Mouse (Mus musculus) limb, embryonic 13.5 days (tissue): ENCODE measurements around the gene Cpn1. TPM values are rescaled to one million over a fixed set of nuclear protein-coding genes. Genes with fewer than 3 reads are reported as not detected.

Experiments used
- ATAC-seq: fragments of 200-750 bp; cut with Nextera tagmentation; 2 replicates; pipeline ENCODE4 v1.8.0; 2017; ENCODE audit warnings: low read depth, moderate number of reproducible peaks, moderate TSS enrichment; ENCODE audit not compliant: low FRiP score
- H3K27ac ChIP-seq: fragments of 300-500 bp; sonication (generic); 2 replicates; pipeline ENCODE4 v1.5.1; 2015; ENCODE audit warnings: inconsistent platforms, mild to moderate bottlenecking, moderate library complexity
- H3K27me3 ChIP-seq: fragments of 300-500 bp; sonication (generic); 2 replicates; pipeline ENCODE4 v1.6.1; 2015; ENCODE audit warnings: mild to moderate bottlenecking, inconsistent platforms
- H3K36me3 ChIP-seq: fragments of 300-500 bp; sonication (generic); 2 replicates; pipeline ENCODE4 v1.6.1; 2015; ENCODE audit warnings: inconsistent platforms, mild to moderate bottlenecking, moderate library complexity
- H3K4me1 ChIP-seq: fragments of 300-500 bp; sonication (generic); 2 replicates; pipeline ENCODE4 v1.6.1; 2015; ENCODE audit warnings: inconsistent platforms
- H3K4me2 ChIP-seq: fragments of 300-500 bp; sonication (generic); replicated peaks from 2 replicates; pipeline ENCODE4 v1.6.1; 2015; ENCODE audit warnings: inconsistent platforms, mild to moderate bottlenecking, moderate library complexity
- H3K4me3 ChIP-seq: fragments of 300-500 bp; sonication (generic); 2 replicates; pipeline ENCODE4 v1.5.1; 2015; ENCODE audit warnings: moderate library complexity, mild to moderate bottlenecking, inconsistent platforms
- H3K9ac ChIP-seq: fragments of 300-500 bp; sonication (generic); 2 replicates; pipeline ENCODE4 v1.6.1; 2015; ENCODE audit warnings: mild to moderate bottlenecking, inconsistent platforms
- H3K9me3 ChIP-seq: fragments of 300-500 bp; sonication (generic); 2 replicates; pipeline ENCODE4 v1.6.1; 2016; ENCODE audit warnings: inconsistent platforms
- WGBS: fragments of 180-500 bp; shearing (Covaris S2); methylation state at CpG from one replicate; pipeline ENCODE4 v1.1.7; 2015; 5-methylcytosine and 5-hydroxymethylcytosine counted together
- polyA plus RNA-seq: library from polyadenylated mRNA; unstranded; fragments of >200 nt; fragmentation: Nextera tagmentation; extraction: Ambion mirVana; gene quantifications from 2 replicates; pipeline ENCODE4 v1.2.1, GENCODE M21; 2015

Cpn1 gene
- 0.15 and 0.46 TPM in 2 replicates for polyA plus RNA-seq

- Histone ChIP-seq H3K27me3 (peaks cover 17% of the 10 kb centered on the region; the same call in 1 of the 2 replicates), H3K4me1 (peaks cover 8% of the 10 kb centered on the region), H3K4me3 (peak within 1 kb of the TSS; percentile 16; the same call in 1 of the 2 replicates), H3K4me2 (peak within 1 kb of the TSS; percentile 46), H3K36me3 (no peaks in the 10 kb centered on the region), H3K27ac (no peak within 1 kb of the TSS), H3K9me3 (no peaks in the 10 kb centered on the region), H3K9ac (no peak within 1 kb of the TSS)
- 23% methylated on average over 30 of the region's 30 CpGs for WGBS
- ATAC-seq = no peak
These were observed at the start of gene Cpn1 for GRCm38 (mm10) chr19:43986069-43986794. Cpn1 (minus strand) TSS chr19:43986556.

DNA sequence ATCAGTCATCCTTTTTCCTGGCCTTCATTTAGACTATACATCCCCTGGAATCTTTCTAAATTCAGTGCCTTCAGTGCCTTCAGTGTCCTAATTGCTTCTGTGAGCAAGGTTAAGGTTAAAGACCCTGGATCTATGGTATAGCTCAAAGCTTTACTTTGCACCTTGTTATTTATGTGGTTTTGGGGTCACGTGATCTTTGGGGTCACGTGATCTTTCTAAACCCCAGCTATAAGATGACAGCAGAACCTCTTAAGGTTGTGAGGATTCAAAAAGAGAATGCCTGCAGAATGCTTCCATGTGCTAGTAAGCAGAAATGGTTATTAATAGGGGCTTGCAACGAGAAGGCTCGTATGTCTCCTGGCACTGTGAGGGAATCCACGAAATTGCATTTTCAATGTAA lies 47.0 kb upstream of the Cpn1 start:
- Histone ChIP-seq H3K9ac (no peak overlapping the region), H3K4me3 (no peak overlapping the region), H3K4me1 (no peaks in the 10 kb centered on the region), H3K36me3 (peaks cover 54% of the 10 kb centered on the region), H3K9me3 (no peaks in the 10 kb centered on the region), H3K27me3 (no peaks in the 10 kb centered on the region), H3K27ac (no peak overlapping the region), H3K4me2 (no peak overlapping the region)
- 92% methylated on average over 5 of the region's 5 CpGs for whole genome bisulfite sequencing
- ATAC-seq = no peak

- Histone ChIP-seq H3K9ac (no peak overlapping the region), H3K4me2 (no peak overlapping the region), H3K9me3 (no peaks in the 10 kb centered on the region), H3K4me1 (no peaks in the 10 kb centered on the region), H3K27me3 (no peaks in the 10 kb centered on the region), H3K36me3 (peaks cover 43% of the 10 kb centered on the region), H3K4me3 (no peak overlapping the region), H3K27ac (no peak overlapping the region)
- WGBS = 86% methylated on average over 11 of the region's 11 CpGs
- no peak for ATAC-seq
These were observed 45.8 kb upstream of the Cpn1 start for GRCm38 (mm10) chr19:44032046-44032744.

DNA sequence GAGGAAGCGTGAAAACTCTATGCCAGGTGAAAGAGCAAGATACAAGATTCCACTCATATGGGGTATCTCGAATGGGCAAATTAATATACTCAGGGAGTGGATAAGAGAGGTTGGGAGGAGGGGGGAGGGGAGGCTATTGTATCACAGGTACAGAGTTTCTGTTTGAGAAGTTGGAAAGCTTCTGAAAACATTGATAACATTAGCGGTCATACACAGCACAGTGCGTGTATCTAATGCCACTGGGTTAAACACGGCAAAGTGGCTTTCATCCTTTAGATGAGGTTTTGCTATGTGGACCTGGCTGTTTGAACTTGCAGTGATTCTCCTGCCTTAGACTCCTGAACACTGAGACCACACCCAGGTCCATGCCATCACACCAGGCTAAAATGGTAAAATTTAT lies 43.7 kb upstream of the Cpn1 start:
- no peak overlapping the region for H3K4me2 ChIP-seq
- no peak overlapping the region for H3K9ac ChIP-seq
- H3K4me1 ChIP-seq = no peaks in the 10 kb centered on the region
- no peaks in the 10 kb centered on the region for H3K9me3 ChIP-seq
- ATAC-seq = no peak
- no peak overlapping the region for H3K4me3 ChIP-seq
- 91% methylated on average over 5 of the region's 5 CpGs for WGBS
- H3K27ac ChIP-seq = no peak overlapping the region
- peaks cover 23% of the 10 kb centered on the region for H3K36me3 ChIP-seq
- no peaks in the 10 kb centered on the region for H3K27me3 ChIP-seq

DNA sequence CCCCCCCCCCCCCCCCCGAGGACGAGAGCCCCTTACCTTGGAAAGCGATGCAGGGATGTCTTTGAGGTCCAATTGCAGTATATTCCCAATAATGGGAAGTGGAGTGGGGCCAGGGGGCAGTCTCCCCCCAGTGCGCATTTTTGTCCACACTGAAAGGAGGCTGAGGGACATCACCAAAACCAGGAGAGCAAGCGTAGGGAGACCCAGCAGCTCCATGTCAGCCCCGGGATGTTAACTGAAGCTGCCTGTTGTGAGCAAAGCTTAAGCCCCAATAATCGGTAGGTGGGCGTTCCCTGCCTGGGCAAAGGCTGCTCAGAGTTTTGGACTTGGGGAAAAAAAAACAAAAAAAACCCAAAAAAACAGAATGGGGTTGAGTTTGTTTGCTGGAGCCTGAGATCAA lies 42.6 kb upstream of the Cpn1 start, which contains the start of gene Cyp2c23:
TSS of gene Cyp2c23 (minus strand) at position 237 of the 400 bp plus-strand sequence.
- no peak for ATAC-seq
- WGBS = 74% methylated on average over 5 of the region's 8 CpGs
- no peak within 1 kb of the TSS for H3K4me2 ChIP-seq

DNA sequence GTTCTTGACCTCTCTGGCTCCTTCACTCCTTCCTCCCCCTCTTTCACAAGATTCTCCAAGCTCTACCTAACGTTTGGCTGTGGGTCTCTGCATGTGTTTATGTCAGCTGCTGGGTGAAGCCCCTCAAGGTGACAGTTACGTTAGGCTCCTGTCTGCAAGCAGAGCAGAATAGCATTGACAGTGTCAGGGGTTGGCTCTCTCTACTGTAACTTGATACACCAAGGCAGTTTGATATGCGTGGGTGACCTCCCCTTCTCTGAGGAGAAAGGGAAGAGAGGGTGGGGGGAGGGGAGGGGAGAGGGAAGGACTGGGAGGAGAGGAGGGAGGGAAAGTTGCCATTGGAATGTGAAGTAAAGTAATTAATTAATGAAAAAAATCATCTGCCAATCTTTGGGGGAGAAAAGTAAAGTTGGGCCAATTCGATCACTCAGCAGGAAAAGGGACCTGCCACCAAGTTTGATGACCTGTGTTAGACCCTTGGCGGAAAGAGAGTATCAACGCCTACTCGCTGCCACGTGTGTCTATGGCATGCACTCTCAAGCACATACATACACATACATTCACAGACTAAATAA lies 40.7 kb upstream of the Cpn1 start:
- Histone ChIP-seq H3K36me3 (no peaks in the 10 kb centered on the region), H3K4me1 (no peaks in the 10 kb centered on the region), H3K27ac (no peak overlapping the region), H3K9ac (no peak overlapping the region), H3K4me2 (no peak overlapping the region), H3K27me3 (no peaks in the 10 kb centered on the region), H3K9me3 (no peaks in the 10 kb centered on the region), H3K4me3 (no peak overlapping the region)
- no peak for ATAC-seq
- 55% methylated on average over 8 of the region's 8 CpGs for WGBS

More for the DNA sequence above, 42.6 kb upstream of the Cpn1 start, which contains the start of gene Cyp2c23:
- H3K36me3 ChIP-seq = peaks cover 15% of the 10 kb centered on the region
- H3K9me3 ChIP-seq = no peaks in the 10 kb centered on the region
- H3K9ac ChIP-seq = no peak within 1 kb of the TSS
- no peak within 1 kb of the TSS for H3K27ac ChIP-seq
- no peaks in the 10 kb centered on the region for H3K27me3 ChIP-seq
- H3K4me3 ChIP-seq = no peak within 1 kb of the TSS
- H3K4me1 ChIP-seq = no peaks in the 10 kb centered on the region

DNA sequence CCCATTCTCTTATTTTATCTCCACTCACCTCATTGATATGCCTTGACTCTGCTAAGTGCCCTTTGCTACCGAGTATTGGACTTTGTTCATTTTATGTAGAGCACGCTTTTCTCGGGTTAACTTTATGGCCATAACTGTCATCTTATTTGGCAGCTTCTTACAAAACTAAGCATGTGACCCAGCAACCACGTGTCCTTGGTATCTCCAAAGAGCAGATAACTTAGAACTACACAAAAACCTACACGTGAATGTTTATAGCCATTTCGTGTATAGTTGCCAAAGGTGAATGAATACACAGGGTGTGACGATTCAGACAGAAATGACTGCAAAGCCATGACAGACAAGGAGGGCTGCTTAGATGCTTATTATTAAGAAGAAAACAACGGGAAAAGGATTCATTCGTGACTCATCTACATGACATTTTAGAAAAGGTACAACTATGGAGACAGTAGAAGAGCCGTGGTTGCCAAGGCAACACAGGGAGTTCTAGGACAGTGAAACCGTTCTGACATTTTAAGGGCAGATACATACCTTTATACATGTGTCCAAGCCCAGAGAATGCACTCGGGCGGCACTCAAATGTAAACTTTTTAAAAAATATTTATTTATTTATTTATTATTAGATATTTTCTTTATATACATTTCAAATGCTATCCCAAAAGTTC lies 38.7 kb upstream of the Cpn1 start:
- Histone ChIP-seq H3K36me3 (no peaks in the 10 kb centered on the region), H3K27ac (no peak overlapping the region), H3K9ac (no peak overlapping the region), H3K9me3 (no peaks in the 10 kb centered on the region), H3K4me2 (no peak overlapping the region), H3K4me3 (no peak overlapping the region), H3K4me1 (no peaks in the 10 kb centered on the region), H3K27me3 (no peaks in the 10 kb centered on the region)
- no peak for ATAC-seq
- 88% methylated on average over 13 of the region's 13 CpGs for WGBS

DNA sequence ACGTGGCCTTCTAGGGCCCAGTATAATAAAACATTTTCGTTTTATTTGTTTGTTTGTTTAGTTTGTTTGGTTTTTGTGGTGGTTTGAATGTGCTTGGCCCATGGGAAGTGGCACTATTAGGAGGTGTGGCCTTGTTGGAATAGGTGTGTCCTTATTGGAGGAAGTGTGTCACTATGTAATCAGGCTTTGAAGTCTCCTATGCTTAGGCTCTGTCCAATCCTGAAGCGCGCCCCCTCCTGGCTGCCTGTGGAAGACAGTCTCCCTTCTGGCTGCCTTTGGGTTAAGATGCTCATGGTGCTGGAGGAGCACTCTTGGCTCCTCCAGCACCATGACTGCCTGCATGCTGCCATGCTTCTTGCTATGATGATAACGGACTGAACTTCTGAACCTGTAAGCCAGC lies 36.7 kb upstream of the Cpn1 start:
- Histone ChIP-seq H3K4me2 (no peak overlapping the region), H3K4me3 (no peak overlapping the region), H3K4me1 (no peaks in the 10 kb centered on the region), H3K9ac (no peak overlapping the region), H3K36me3 (no peaks in the 10 kb centered on the region), H3K27ac (no peak overlapping the region), H3K27me3 (no peaks in the 10 kb centered on the region), H3K9me3 (no peaks in the 10 kb centered on the region)
- no peak for ATAC-seq
- 63% methylated on average over 5 of the region's 5 CpGs for WGBS

- Histone ChIP-seq H3K27me3 (no peaks in the 10 kb centered on the region), H3K4me1 (no peaks in the 10 kb centered on the region), H3K4me3 (no peak overlapping the region), H3K9me3 (no peaks in the 10 kb centered on the region), H3K36me3 (no peaks in the 10 kb centered on the region), H3K4me2 (no peak overlapping the region), H3K9ac (no peak overlapping the region), H3K27ac (no peak overlapping the region)
- 89% methylated on average over 4 of the region's 4 CpGs for WGBS
- no peak for ATAC-seq
These were observed 35.1 kb upstream of the Cpn1 start for GRCm38 (mm10) chr19:44021502-44021901.

GRCm38 (mm10) chr19:44019739-44020138 lies 33.4 kb upstream of the Cpn1 start:
- Histone ChIP-seq H3K4me3 (no peak overlapping the region), H3K4me2 (no peak overlapping the region), H3K27ac (no peak overlapping the region), H3K36me3 (no peaks in the 10 kb centered on the region), H3K4me1 (no peaks in the 10 kb centered on the region), H3K27me3 (no peaks in the 10 kb centered on the region), H3K9me3 (no peaks in the 10 kb centered on the region), H3K9ac (no peak overlapping the region)
- no peak for ATAC-seq
- 54% methylated on average over 7 of the region's 7 CpGs for WGBS

DNA sequence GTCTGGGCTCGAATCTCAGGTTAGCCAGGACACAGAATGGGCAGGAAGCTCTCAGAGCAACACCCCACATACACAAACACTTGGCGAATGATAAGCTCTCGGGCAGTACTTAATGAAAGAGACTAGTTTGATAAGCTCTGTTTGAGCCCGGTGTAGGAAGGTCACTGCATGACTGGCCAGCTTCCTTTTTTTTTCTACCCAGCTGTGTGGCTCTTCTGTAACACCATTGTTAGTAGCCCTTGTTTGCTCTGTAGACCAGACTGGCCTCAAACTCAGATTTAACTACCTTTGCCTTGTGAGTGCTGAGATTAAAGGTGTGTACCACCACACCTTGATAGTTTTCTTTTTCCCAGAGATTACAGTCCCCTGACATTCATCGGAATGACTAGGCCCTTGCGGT lies 27.5 kb upstream of the Cpn1 start:
- no peak overlapping the region for H3K4me3 ChIP-seq
- H3K27ac ChIP-seq = no peak overlapping the region
- WGBS = 87% methylated on average over 6 of the region's 6 CpGs
- H3K36me3 ChIP-seq = no peaks in the 10 kb centered on the region
- no peak overlapping the region for H3K9ac ChIP-seq
- no peak overlapping the region for H3K4me2 ChIP-seq
- no peaks in the 10 kb centered on the region for H3K27me3 ChIP-seq
- ATAC-seq = no peak
- no peaks in the 10 kb centered on the region for H3K9me3 ChIP-seq
- H3K4me1 ChIP-seq = no peaks in the 10 kb centered on the region

GRCm38 (mm10) chr19:44008784-44009183 lies 22.4 kb upstream of the Cpn1 start:
- Histone ChIP-seq H3K4me3 (no peak overlapping the region), H3K9me3 (no peaks in the 10 kb centered on the region), H3K4me2 (no peak overlapping the region), H3K4me1 (no peaks in the 10 kb centered on the region; the same call in 1 of the 2 replicates), H3K36me3 (no peaks in the 10 kb centered on the region), H3K9ac (no peak overlapping the region), H3K27ac (no peak overlapping the region), H3K27me3 (no peaks in the 10 kb centered on the region)
- WGBS = 57% methylated on average over 15 of the region's 15 CpGs
- no peak for ATAC-seq
